Mouse (Mus musculus) kidney, embryonic 16.5 days (tissue): ENCODE measurements at regions not wholly inside any gene's neighbourhood (a gene's known extent, or its start where the extent isn't known, plus 50 kb on each side); places are given as distances from the start of the nearest gene placed in this dataset.

Experiments
- ATAC-seq: fragments of 200-750 bp; cut with Nextera tagmentation; 2 replicates; pipeline ENCODE4 v1.8.0; 2017; ENCODE audit warnings: moderate TSS enrichment; ENCODE audit not compliant: low FRiP score, low TSS enrichment
- H3K27ac ChIP-seq: fragments of 300-500 bp; sonication (generic); 2 replicates; pipeline ENCODE4 v1.5.1; 2014; ENCODE audit warnings: low read length
- H3K27me3 ChIP-seq: fragments of 300-500 bp; sonication (generic); 2 replicates; pipeline ENCODE4 v1.6.1; 2014; ENCODE audit warnings: low read length, control low read depth, mixed read lengths; ENCODE audit not compliant: insufficient read depth
- H3K36me3 ChIP-seq: fragments of 300-500 bp; sonication (generic); 2 replicates; pipeline ENCODE4 v1.6.1; 2014; ENCODE audit warnings: low read length, control low read depth, mixed read lengths; ENCODE audit not compliant: insufficient read depth
- H3K4me1 ChIP-seq: fragments of 300-500 bp; sonication (generic); 2 replicates; pipeline ENCODE4 v1.6.1; 2014; ENCODE audit warnings: low read length, control low read depth, mixed read lengths; ENCODE audit not compliant: insufficient read depth
- H3K4me2 ChIP-seq: fragments of 300-500 bp; sonication (generic); replicated peaks from 2 replicates; pipeline ENCODE4 v1.6.1; 2014; ENCODE audit warnings: low read depth, low read length
- H3K4me3 ChIP-seq: fragments of 300-500 bp; sonication (generic); 2 replicates; pipeline ENCODE4 v1.5.1; 2014; ENCODE audit warnings: mild to moderate bottlenecking, low read length
- H3K9ac ChIP-seq: fragments of 300-500 bp; sonication (generic); replicated peaks from 2 replicates; pipeline ENCODE4 v1.6.1; 2014; ENCODE audit warnings: low read length
- H3K9me3 ChIP-seq: fragments of 300-500 bp; sonication (generic); 2 replicates; pipeline ENCODE4 v1.6.1; 2016; ENCODE audit warnings: low read length, control low read depth
- WGBS: fragments of 180-500 bp; shearing (Covaris S2); extraction: QIAGEN DNeasy Blood & Tissue Kit; methylation state at CpG from one replicate; pipeline ENCODE4 v1.1.7; 2014; 5-methylcytosine and 5-hydroxymethylcytosine counted together

GRCm38 (mm10) chr15:62578788-62579187 is 1266.2 kb downstream of the Gsdmc2 start:
- no peak overlapping the region for H3K4me2 ChIP-seq
- no peaks in the 10 kb centered on the region for H3K9me3 ChIP-seq
- H3K27me3 ChIP-seq = no peaks in the 10 kb centered on the region
- H3K4me1 ChIP-seq = no peaks in the 10 kb centered on the region
- no peak overlapping the region for H3K9ac ChIP-seq
- no peak overlapping the region for H3K27ac ChIP-seq
- 63% methylated on average over 3 of the region's 3 CpGs for WGBS
- no peak for ATAC-seq
- H3K4me3 ChIP-seq = no peak overlapping the region
- H3K36me3 ChIP-seq = no peaks in the 10 kb centered on the region

- H3K4me1 ChIP-seq = no peaks in the 10 kb centered on the region
- no peak overlapping the region for H3K4me2 ChIP-seq
- H3K36me3 ChIP-seq = no peaks in the 10 kb centered on the region
- H3K9ac ChIP-seq = no peak overlapping the region
- ATAC-seq = no peak
- no peak overlapping the region for H3K27ac ChIP-seq
- 76% methylated on average over 2 of the region's 2 CpGs for WGBS
- H3K4me3 ChIP-seq = no peak overlapping the region
- no peaks in the 10 kb centered on the region for H3K9me3 ChIP-seq
- H3K27me3 ChIP-seq = no peaks in the 10 kb centered on the region
Measured at GRCm38 (mm10) chr15:62575791-62576190, 1269.2 kb downstream of the Gsdmc2 start.

- H3K4me2 ChIP-seq = no peak overlapping the region
- H3K27me3 ChIP-seq = no peaks in the 10 kb centered on the region
- no peak overlapping the region for H3K4me3 ChIP-seq
- H3K36me3 ChIP-seq = no peaks in the 10 kb centered on the region
- no peaks in the 10 kb centered on the region for H3K4me1 ChIP-seq
- H3K27ac ChIP-seq = no peak overlapping the region
- no peaks in the 10 kb centered on the region for H3K9me3 ChIP-seq
- H3K9ac ChIP-seq = no peak overlapping the region
- no peak for ATAC-seq
- WGBS = 67% methylated on average over 7 of the region's 7 CpGs
Measured at GRCm38 (mm10) chr15:62571803-62572202, 1273.2 kb downstream of the Gsdmc2 start.

- H3K9ac ChIP-seq = no peak overlapping the region
- no peaks in the 10 kb centered on the region for H3K9me3 ChIP-seq
- no peak for ATAC-seq
- H3K4me3 ChIP-seq = no peak overlapping the region
- WGBS = 57% methylated on average over 7 of the region's 7 CpGs
- no peak overlapping the region for H3K27ac ChIP-seq
- H3K27me3 ChIP-seq = no peaks in the 10 kb centered on the region
- H3K36me3 ChIP-seq = no peaks in the 10 kb centered on the region
- 0 out of 2 replicates have a peak, but pooled peaks cover 3% of the 10 kb centered on the region for H3K4me1 ChIP-seq
- no peak overlapping the region for H3K4me2 ChIP-seq
Measured at GRCm38 (mm10) chr15:62568788-62569713, 1275.9 kb downstream of the Gsdmc2 start.

GRCm38 (mm10) chr15:62567431-62567830 is 1277.5 kb downstream of the Gsdmc2 start:
- no peaks in the 10 kb centered on the region for H3K36me3 ChIP-seq
- WGBS = 81% methylated on average over 4 of the region's 4 CpGs
- no peak overlapping the region for H3K4me2 ChIP-seq
- 0 out of 2 replicates have a peak, but pooled peaks cover 3% of the 10 kb centered on the region for H3K4me1 ChIP-seq
- no peak overlapping the region for H3K9ac ChIP-seq
- no peaks in the 10 kb centered on the region for H3K27me3 ChIP-seq
- no peak for ATAC-seq
- no peaks in the 10 kb centered on the region for H3K9me3 ChIP-seq
- no peak overlapping the region for H3K4me3 ChIP-seq
- no peak overlapping the region for H3K27ac ChIP-seq

GRCm38 (mm10) chr15:62566106-62566511 is 1278.9 kb downstream of the Gsdmc2 start:
- H3K4me3 ChIP-seq = no peak overlapping the region

GRCm38 (mm10) chr15:62533233-62533632 is 1311.7 kb downstream of the Gsdmc2 start:
- WGBS = 56% methylated on average over 2 of the region's 2 CpGs
- Histone ChIP-seq H3K4me1 (no peaks in the 10 kb centered on the region), H3K4me2 (no peak overlapping the region), H3K36me3 (no peaks in the 10 kb centered on the region), H3K9me3 (no peaks in the 10 kb centered on the region), H3K9ac (no peak overlapping the region), H3K27ac (no peak overlapping the region), H3K27me3 (no peaks in the 10 kb centered on the region), H3K4me3 (no peak overlapping the region)
- no peak for ATAC-seq

More at GRCm38 (mm10) chr15:62566106-62566511, 1278.9 kb downstream of the Gsdmc2 start:
- H3K4me1 ChIP-seq = 0 out of 2 replicates have a peak, but pooled peaks cover 3% of the 10 kb centered on the region
- H3K36me3 ChIP-seq = no peaks in the 10 kb centered on the region
- no peaks in the 10 kb centered on the region for H3K9me3 ChIP-seq
- H3K27ac ChIP-seq = no peak overlapping the region
- H3K9ac ChIP-seq = no peak overlapping the region
- ATAC-seq = no peak
- 11% methylated on average over 7 of the region's 7 CpGs for WGBS
- H3K4me2 ChIP-seq = peak overlapping the region; percentile 19
- no peaks in the 10 kb centered on the region for H3K27me3 ChIP-seq

- Histone ChIP-seq H3K27me3 (no peaks in the 10 kb centered on the region), H3K36me3 (no peaks in the 10 kb centered on the region), H3K9me3 (no peaks in the 10 kb centered on the region), H3K4me1 (peaks cover 6% of the 10 kb centered on the region; the same call in 1 of the 2 replicates), H3K4me2 (no peak overlapping the region), H3K4me3 (no peak overlapping the region), H3K9ac (no peak overlapping the region), H3K27ac (no peak overlapping the region)
- no peak for ATAC-seq
- WGBS = 62% methylated on average over 3 of the region's 3 CpGs
Measured at GRCm38 (mm10) chr15:62528975-62529374, 1316.0 kb downstream of the Gsdmc2 start.

GRCm38 (mm10) chr15:62524628-62525027 is 1320.3 kb downstream of the Gsdmc2 start:
- Histone ChIP-seq H3K9ac (no peak overlapping the region), H3K27me3 (no peaks in the 10 kb centered on the region), H3K36me3 (no peaks in the 10 kb centered on the region), H3K27ac (peak overlapping the region; percentile 85), H3K4me2 (no peak overlapping the region), H3K9me3 (no peaks in the 10 kb centered on the region), H3K4me1 (peaks cover 6% of the 10 kb centered on the region; the same call in 1 of the 2 replicates), H3K4me3 (no peak overlapping the region)
- ATAC-seq = peak; percentile 94
- 23% methylated on average over 2 of the region's 2 CpGs for WGBS

- peak overlapping the region; percentile 85 for H3K27ac ChIP-seq
- 43% methylated on average over 2 of the region's 2 CpGs for WGBS
- peak; percentile 57; the same call in 1 of the 2 replicates for ATAC-seq
Measured at GRCm38 (mm10) chr15:62524135-62524534, 1320.8 kb downstream of the Gsdmc2 start.

More at GRCm38 (mm10) chr15:62524135-62524534, 1320.8 kb downstream of the Gsdmc2 start:
- no peaks in the 10 kb centered on the region for H3K36me3 ChIP-seq
- H3K9me3 ChIP-seq = no peaks in the 10 kb centered on the region
- H3K4me3 ChIP-seq = no peak overlapping the region
- no peaks in the 10 kb centered on the region for H3K27me3 ChIP-seq
- H3K4me1 ChIP-seq = peaks cover 6% of the 10 kb centered on the region; the same call in 1 of the 2 replicates
- no peak overlapping the region for H3K9ac ChIP-seq
- no peak overlapping the region for H3K4me2 ChIP-seq
